Mouse (Mus musculus) embryonic facial prominence, embryonic 15.5 days (tissue): ENCODE measurements around the gene Rbm46. TPM values are rescaled to one million over a fixed set of nuclear protein-coding genes. Genes with fewer than 3 reads are reported as not detected.
A peak's percentile ranks its signal among the peaks of the same experiment; 100 is the strongest.

Source experiments
- ATAC-seq: fragments of 200-750 bp; cut with Nextera tagmentation; 2 replicates; pipeline ENCODE4 v1.8.0; 2017; ENCODE audit warnings: low read depth, moderate TSS enrichment; ENCODE audit not compliant: insufficient number of reproducible peaks, low FRiP score, low TSS enrichment
- H3K27ac ChIP-seq: fragments of 300-500 bp; sonication (generic); replicated peaks from 2 replicates; pipeline ENCODE4 v1.5.1; 2015; ENCODE audit warnings: mild to moderate bottlenecking, inconsistent platforms
- H3K27me3 ChIP-seq: fragments of 300-500 bp; sonication (generic); 2 replicates; pipeline ENCODE4 v1.6.1; 2015; ENCODE audit warnings: inconsistent platforms
- H3K36me3 ChIP-seq: fragments of 300-500 bp; sonication (generic); 2 replicates; pipeline ENCODE4 v1.6.1; 2015; ENCODE audit warnings: mild to moderate bottlenecking, inconsistent platforms
- H3K4me1 ChIP-seq: fragments of 300-500 bp; sonication (generic); 2 replicates; pipeline ENCODE4 v1.6.1; 2015; ENCODE audit warnings: inconsistent platforms
- H3K4me2 ChIP-seq: fragments of 300-500 bp; sonication (generic); replicated peaks from 2 replicates; pipeline ENCODE4 v1.6.1; 2015; ENCODE audit warnings: mild to moderate bottlenecking, inconsistent platforms
- H3K4me3 ChIP-seq: fragments of 300-500 bp; sonication (generic); replicated peaks from 2 replicates; pipeline ENCODE4 v1.5.1; 2015; ENCODE audit warnings: mild to moderate bottlenecking, inconsistent platforms
- H3K9ac ChIP-seq: fragments of 300-500 bp; sonication (generic); 2 replicates; pipeline ENCODE4 v1.6.1; 2015; ENCODE audit warnings: inconsistent platforms
- H3K9me3 ChIP-seq: fragments of 300-500 bp; sonication (generic); replicated peaks from 2 replicates; pipeline ENCODE4 v1.6.1; 2016; ENCODE audit warnings: inconsistent platforms
- WGBS: fragments of 180-500 bp; shearing (Covaris S2); methylation state at CpG from one replicate; pipeline ENCODE4 v1.1.7; 2015; 5-methylcytosine and 5-hydroxymethylcytosine counted together
- polyA plus RNA-seq: library from polyadenylated mRNA; unstranded; fragments of >200 nt; fragmentation: Nextera tagmentation; extraction: Ambion mirVana; gene quantifications from 2 replicates; pipeline ENCODE4 v1.2.1, GENCODE M21; 2015

Gene Rbm46
- 2.9 and 3.3 TPM in 2 replicates for polyA plus RNA-seq

GRCm38 (mm10) chr3:82876372-82876739 is at the start of gene Rbm46:
Rbm46 (minus strand) TSS chr3:82876483.
- H3K4me2 ChIP-seq: peak within 1 kb of the TSS; percentile 71
- H3K27ac ChIP-seq: no peak within 1 kb of the TSS
- ATAC-seq: peak; percentile 91
- no peaks in the 10 kb centered on the region for H3K9me3 ChIP-seq
- H3K4me3 ChIP-seq: peak within 1 kb of the TSS; percentile 46
- H3K9ac ChIP-seq: no peak within 1 kb of the TSS
- peaks cover 22% of the 10 kb centered on the region for H3K27me3 ChIP-seq
- H3K4me1 ChIP-seq: peaks cover 10% of the 10 kb centered on the region
- no peaks in the 10 kb centered on the region for H3K36me3 ChIP-seq
- WGBS: 24% methylated on average over 36 of the region's 36 CpGs

DNA sequence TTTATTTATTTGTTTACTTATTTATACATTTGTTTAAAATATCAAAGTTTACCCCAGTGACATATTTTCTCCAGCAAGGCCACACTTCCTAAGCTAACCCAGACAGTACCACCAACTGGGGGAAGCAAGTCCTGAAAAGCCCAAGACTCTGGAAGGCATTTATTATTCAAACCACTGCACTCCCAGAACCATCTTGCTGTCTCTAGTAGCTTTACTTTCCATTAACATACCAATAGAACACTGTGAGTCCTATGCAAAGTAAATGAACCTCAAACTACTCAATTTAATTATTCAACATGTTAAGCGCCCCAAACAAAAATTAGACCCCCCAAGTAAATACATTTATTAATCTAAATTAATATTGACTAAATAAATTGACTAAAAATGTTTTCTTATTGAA is 39.3 kb upstream of the Rbm46 start:
- no peak overlapping the region for H3K4me3 ChIP-seq
- WGBS: 18% methylated on average over 1 of the region's 1 CpGs
- no peaks in the 10 kb centered on the region for H3K4me1 ChIP-seq
- H3K27me3 ChIP-seq: no peaks in the 10 kb centered on the region
- no peak overlapping the region for H3K27ac ChIP-seq
- no peak for ATAC-seq
- no peaks in the 10 kb centered on the region for H3K9me3 ChIP-seq
- H3K4me2 ChIP-seq: no peak overlapping the region
- H3K9ac ChIP-seq: no peak overlapping the region
- H3K36me3 ChIP-seq: no peaks in the 10 kb centered on the region

- ATAC-seq: no peak
- Histone ChIP-seq H3K9ac (no peak overlapping the region), H3K27ac (no peak overlapping the region), H3K4me2 (no peak overlapping the region), H3K27me3 (peaks cover 15% of the 10 kb centered on the region), H3K4me1 (peaks cover 9% of the 10 kb centered on the region), H3K36me3 (no peaks in the 10 kb centered on the region), H3K4me3 (no peak overlapping the region), H3K9me3 (no peaks in the 10 kb centered on the region)
- 85% methylated on average over 2 of the region's 2 CpGs for WGBS
Measured at GRCm38 (mm10) chr3:82908671-82909070, 32.4 kb upstream of the Rbm46 start.

GRCm38 (mm10) chr3:82904211-82904908 is 28.1 kb upstream of the Rbm46 start:
- Histone ChIP-seq H3K27me3 (peaks cover 30% of the 10 kb centered on the region), H3K36me3 (no peaks in the 10 kb centered on the region), H3K9me3 (no peaks in the 10 kb centered on the region), H3K27ac (no peak overlapping the region), H3K9ac (no peak overlapping the region), H3K4me1 (peaks cover 14% of the 10 kb centered on the region), H3K4me2 (peak overlapping the region; percentile 78), H3K4me3 (peak overlapping the region; percentile 39)
- no peak for ATAC-seq
- under 1% methylated on average over 31 of the region's 31 CpGs for WGBS

DNA sequence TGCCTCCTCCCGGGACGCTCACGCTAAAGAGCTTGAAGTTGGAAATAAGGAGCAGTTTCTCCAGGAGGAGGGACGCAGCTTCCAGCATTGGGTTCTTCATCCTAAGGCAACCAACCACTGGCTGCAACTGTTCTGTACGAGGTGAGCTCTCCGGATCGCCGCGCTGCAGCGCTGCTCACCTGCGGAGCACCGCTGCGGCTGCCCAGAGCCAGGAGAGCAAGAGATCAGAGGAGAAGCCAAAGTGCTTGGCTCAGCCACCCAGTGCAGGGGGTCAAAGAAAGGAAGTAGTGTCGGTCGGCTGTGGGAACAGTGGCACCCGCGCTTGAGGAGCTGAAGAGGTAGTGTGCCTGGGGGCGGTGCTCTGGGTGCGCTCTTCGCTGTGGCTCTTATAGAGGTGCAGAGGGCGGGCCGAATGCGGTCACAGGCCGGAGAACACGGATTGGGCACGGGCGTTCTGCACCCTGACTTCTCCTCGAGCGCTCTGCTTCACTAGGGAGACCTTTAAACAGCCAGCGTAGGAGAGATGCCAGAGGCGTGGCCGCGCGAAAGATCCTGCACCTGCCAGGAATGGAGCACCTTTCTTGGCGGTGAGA is 27.4 kb upstream of the Rbm46 start, which contains the start of gene Lrat:
TSS of gene Lrat (minus strand) at position 361 of the 593 bp plus-strand sequence.
- no peak within 1 kb of the TSS for H3K27ac ChIP-seq
- H3K4me3 ChIP-seq: peak within 1 kb of the TSS; percentile 39
- H3K27me3 ChIP-seq: peaks cover 30% of the 10 kb centered on the region
- H3K4me1 ChIP-seq: peaks cover 14% of the 10 kb centered on the region
- H3K4me2 ChIP-seq: peak within 1 kb of the TSS; percentile 78
- no peaks in the 10 kb centered on the region for H3K36me3 ChIP-seq
- H3K9me3 ChIP-seq: no peaks in the 10 kb centered on the region
- ATAC-seq: peak; percentile 39; the same call in 1 of the 2 replicates
- no peak within 1 kb of the TSS for H3K9ac ChIP-seq
- under 1% methylated on average over 35 of the region's 35 CpGs for WGBS

DNA sequence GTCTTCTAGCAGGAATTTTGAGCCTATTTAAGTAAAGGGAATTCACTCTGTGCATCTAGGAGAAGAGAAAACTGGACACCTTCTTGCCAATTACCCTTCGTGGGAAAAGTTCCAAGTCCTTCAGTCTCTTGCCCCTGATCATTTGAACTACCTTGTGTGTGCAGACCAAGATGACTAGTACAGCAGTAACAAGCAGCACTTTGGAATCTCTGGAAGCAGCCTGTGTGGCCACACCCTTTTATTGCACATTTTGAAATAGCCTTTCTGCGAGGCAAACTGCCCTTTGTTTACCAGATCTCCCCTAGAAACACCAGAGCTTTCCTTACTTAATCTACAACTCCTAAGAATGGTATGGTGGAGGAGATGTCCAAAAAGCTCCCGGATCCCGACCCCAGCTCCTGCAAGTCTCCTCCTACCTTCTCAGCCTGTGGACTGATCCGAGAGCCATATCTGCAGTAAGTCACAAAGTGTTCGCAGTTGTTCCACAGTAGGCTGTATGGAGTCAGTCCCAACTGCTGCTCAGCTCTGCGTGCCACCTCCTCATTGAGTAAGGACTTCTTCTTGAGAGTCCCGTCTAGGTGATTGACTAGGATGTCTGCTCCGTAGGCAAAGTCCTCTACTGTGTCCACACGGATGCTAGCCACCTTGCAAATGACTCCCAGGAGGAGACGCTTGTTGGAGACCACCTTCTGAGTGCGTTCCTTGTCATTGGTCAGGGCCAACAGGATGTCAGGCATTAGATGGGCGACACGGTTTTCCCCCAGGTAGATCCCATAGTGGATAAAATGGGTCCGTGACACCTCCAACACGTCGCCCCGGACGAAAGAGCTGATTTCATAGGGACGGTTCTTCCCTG is 26.7 kb upstream of the Rbm46 start:
- H3K27ac ChIP-seq: no peak overlapping the region
- H3K4me2 ChIP-seq: peak overlapping the region; percentile 78
- H3K9ac ChIP-seq: no peak overlapping the region
- H3K9me3 ChIP-seq: no peaks in the 10 kb centered on the region
- whole genome bisulfite sequencing: 26% methylated on average over 20 of the region's 20 CpGs
- no peaks in the 10 kb centered on the region for H3K36me3 ChIP-seq
- no peak for ATAC-seq
- H3K4me3 ChIP-seq: peak overlapping the region; percentile 39
- H3K27me3 ChIP-seq: peaks cover 30% of the 10 kb centered on the region
- H3K4me1 ChIP-seq: peaks cover 14% of the 10 kb centered on the region

DNA sequence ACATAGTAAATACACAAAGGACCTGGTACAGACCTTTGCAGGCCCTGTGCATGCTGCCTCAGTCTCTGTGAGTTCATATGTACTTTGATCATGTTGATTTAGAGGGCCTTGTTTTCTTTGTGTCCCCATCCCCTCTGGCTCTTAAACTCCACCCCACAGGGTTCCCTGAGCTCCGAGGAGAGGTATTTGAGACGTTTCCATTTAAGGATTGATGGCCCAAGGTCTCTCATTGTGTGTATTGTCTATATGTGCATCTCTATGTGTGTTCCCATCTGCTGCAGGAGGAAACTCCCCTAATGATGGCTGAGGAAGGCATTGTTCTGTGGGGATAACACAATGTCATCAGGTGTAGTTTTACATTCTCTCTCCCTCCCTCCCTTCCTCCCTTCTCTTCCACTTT is 12.6 kb upstream of the Rbm46 start:
- H3K9me3 ChIP-seq: no peaks in the 10 kb centered on the region
- H3K9ac ChIP-seq: no peak overlapping the region
- no peak overlapping the region for H3K4me2 ChIP-seq
- H3K4me3 ChIP-seq: no peak overlapping the region
- no peak for ATAC-seq
- H3K27ac ChIP-seq: no peak overlapping the region
- H3K4me1 ChIP-seq: no peaks in the 10 kb centered on the region
- H3K36me3 ChIP-seq: no peaks in the 10 kb centered on the region
- WGBS: 17% methylated on average over 2 of the region's 2 CpGs
- no peaks in the 10 kb centered on the region for H3K27me3 ChIP-seq

GRCm38 (mm10) chr3:82877258-82877657 is 975 bp upstream of the Rbm46 start:
- H3K9ac ChIP-seq: no peak overlapping the region
- H3K27me3 ChIP-seq: peaks cover 22% of the 10 kb centered on the region
- no peaks in the 10 kb centered on the region for H3K36me3 ChIP-seq
- 2% methylated on average over 4 of the region's 4 CpGs for WGBS
- no peak for ATAC-seq
- no peak overlapping the region for H3K27ac ChIP-seq
- no peak overlapping the region for H3K4me2 ChIP-seq
- H3K9me3 ChIP-seq: no peaks in the 10 kb centered on the region
- H3K4me1 ChIP-seq: peaks cover 10% of the 10 kb centered on the region
- H3K4me3 ChIP-seq: no peak overlapping the region

DNA sequence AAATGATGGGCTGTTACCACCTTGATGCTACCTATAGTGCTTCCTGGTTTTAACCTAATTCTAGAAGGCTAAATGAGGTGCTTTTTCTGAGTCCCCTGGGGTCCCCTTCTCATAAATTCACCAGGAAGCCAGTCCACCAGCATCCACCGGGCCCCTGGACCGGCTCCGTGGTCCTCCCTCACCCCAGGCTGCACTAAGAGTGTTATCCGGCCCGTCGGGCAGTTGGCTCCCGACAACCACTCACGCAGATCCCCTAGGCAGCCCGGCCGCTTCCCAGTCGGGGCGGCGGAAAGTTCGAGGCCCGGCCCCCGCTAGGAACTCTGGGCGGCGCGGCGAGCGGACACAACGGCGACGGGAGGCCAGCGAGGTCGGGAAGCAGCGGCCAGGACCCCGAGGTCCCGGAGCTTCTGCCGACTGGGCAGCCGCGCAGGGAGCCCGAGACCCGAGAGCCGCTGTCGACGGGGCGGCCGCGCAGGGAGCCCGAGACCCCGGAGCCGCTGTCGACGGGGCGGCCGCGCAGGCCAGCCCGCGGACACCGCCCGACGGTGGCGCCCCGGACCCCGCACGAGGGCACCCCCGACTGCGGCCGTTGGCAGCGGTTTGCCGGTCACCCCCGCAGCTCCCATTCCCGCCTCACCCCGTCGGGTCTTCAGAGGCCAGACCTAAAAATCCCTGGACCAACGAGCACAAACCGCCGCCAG is 462 bp downstream of the Rbm46 start:
- Histone ChIP-seq H3K9me3 (no peaks in the 10 kb centered on the region), H3K4me2 (peak overlapping the region; percentile 71), H3K4me3 (peak overlapping the region; percentile 46), H3K27me3 (peaks cover 22% of the 10 kb centered on the region), H3K36me3 (no peaks in the 10 kb centered on the region), H3K4me1 (peaks cover 10% of the 10 kb centered on the region), H3K9ac (no peak overlapping the region), H3K27ac (no peak overlapping the region)
- WGBS: 27% methylated on average over 69 of the region's 69 CpGs
- ATAC-seq: no peak

DNA sequence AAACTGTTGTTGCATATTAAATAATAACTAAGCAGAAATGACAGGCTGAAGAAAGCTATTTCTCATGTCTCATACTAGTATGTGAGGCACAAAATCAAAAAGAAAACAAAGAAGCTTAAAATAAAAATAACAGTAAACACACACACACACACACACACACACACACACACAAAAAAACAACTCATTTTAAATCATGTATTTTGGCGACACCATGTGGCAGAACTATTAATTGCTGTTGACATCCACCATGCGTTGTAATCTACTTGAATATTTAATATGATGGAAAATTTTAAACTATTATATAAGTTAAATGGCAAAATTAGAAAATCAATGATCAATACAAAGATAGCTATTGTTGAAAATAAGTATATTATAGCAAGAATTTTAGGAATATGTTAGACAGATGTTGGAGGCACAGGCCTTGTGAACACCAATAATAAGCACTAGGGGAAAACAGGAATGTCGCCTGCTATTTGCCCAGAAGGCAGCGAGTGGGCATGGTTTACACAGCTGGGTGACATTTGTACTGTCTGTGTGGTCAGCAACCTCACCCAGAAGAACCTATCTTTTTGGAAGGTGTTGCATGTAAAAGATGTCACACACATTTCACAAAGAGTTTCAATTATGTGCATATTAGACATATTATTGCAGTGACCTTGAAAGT is 18.7 kb downstream of the Rbm46 start:
- no peaks in the 10 kb centered on the region for H3K4me1 ChIP-seq
- H3K4me3 ChIP-seq: no peak overlapping the region
- no peaks in the 10 kb centered on the region for H3K9me3 ChIP-seq
- no peak for ATAC-seq
- H3K4me2 ChIP-seq: no peak overlapping the region
- no peaks in the 10 kb centered on the region for H3K27me3 ChIP-seq
- no peak overlapping the region for H3K27ac ChIP-seq
- H3K9ac ChIP-seq: no peak overlapping the region
- H3K36me3 ChIP-seq: no peaks in the 10 kb centered on the region
- 11% methylated on average over 4 of the region's 4 CpGs for WGBS
